Mouse (Mus musculus): ENCODE data around the gene Ano7. TPM values are rescaled to one million over a fixed set of nuclear protein-coding genes. Genes with fewer than 3 reads are reported as not detected.
A peak's percentile ranks its signal among the peaks of the same experiment; 100 is the strongest.

Ano7 gene
- polyA plus RNA-seq (2015; fragmentation: Nextera tagmentation; extraction: Ambion mirVana), result 0.34 and 0.46 TPM in 2 replicates

DNA sequence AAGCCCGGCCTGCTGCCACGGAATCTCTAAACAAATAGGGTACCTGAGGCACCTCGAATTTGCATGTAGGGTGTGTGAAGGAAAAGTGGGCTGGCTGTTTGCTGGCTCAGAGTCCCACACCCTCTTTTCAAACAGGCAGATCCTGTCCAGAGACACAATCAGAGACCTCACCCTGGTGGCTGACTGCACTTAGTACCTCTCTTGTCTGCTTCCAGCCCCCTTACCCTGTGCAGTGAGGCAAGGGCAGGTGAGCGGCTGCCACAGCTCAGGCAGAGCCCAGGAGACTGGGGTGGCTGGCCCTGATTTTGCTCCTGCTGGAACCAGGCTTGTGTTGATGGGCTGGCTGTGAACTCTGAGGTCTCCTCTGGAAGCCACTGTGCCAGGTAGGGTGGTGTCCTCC lies at the start of gene Ano7:
Gene Ano7 (plus strand): TSS at position 266 of the 400 bp plus-strand sequence.
- Histone ChIP-seq H3K4me3 (replicated peaks) (no peak within 1 kb of the TSS), H3K27ac (no peak within 1 kb of the TSS), H3K36me3 (peaks cover 8% of the 10 kb centered on the region; the same call in 1 of the 2 replicates), H3K9me3 (no peaks in the 10 kb centered on the region), H3K4me1 (replicated peaks) (no peaks in the 10 kb centered on the region), H3K27me3 (no peaks in the 10 kb centered on the region), H3K9ac (replicated peaks) (no peak within 1 kb of the TSS), H3K4me2 (replicated peaks) (no peak within 1 kb of the TSS)
- WGBS, result 91% methylated on average over 4 of the region's 4 CpGs
- ATAC-seq, result no peak

DNA sequence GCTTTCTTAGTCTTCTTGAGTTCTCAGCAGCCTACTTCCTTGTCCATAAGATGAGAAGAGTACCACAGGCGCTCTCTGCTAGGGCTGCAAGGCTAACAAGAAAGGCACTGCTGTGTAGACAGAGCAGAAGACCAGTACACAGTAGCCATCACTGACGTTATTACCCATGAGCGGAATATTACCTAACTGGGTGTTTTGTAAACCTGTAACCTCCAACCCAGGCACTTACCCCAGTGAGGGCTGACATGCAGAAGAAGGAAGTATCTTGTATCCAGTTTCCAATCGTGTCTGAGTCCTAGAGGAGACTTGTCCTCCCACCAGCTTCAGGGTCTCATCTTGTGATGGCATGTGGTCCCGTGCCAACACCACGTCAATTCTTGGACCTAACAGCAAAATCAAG lies 49.8 kb upstream of the Ano7 start:
- Histone ChIP-seq H3K4me3 (replicated peaks) (no peak overlapping the region), H3K9me3 (no peaks in the 10 kb centered on the region), H3K36me3 (peaks cover 72% of the 10 kb centered on the region), H3K4me1 (replicated peaks) (no peaks in the 10 kb centered on the region), H3K4me2 (replicated peaks) (no peak overlapping the region), H3K27me3 (no peaks in the 10 kb centered on the region), H3K9ac (replicated peaks) (no peak overlapping the region), H3K27ac (no peak overlapping the region)
- WGBS, result 92% methylated on average over 6 of the region's 6 CpGs
- no peak for ATAC-seq

DNA sequence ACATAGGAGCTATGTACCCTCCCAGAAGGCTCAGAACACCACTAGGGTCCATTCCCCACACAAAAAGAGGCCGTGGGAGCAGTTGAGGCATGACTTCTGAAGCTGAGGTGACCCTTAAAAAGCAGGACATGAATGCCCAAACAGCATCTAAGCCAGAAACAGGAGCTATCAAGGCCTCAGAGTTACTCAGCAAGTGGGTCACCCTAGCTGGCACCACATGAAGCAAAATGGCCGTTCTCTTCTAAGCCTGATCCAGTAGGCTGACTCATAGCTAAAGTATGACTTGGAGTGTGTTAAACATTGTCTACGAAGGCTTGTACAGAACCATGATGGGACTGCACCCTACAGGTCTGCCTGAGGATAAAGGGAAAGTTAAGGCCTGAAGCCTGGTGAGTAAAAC lies 47.3 kb upstream of the Ano7 start:
- H3K9ac ChIP-seq (replicated peaks), result no peak overlapping the region
- ATAC-seq, result no peak
- H3K4me3 ChIP-seq (replicated peaks), result no peak overlapping the region
- H3K9me3 ChIP-seq, result no peaks in the 10 kb centered on the region
- no peak overlapping the region for H3K4me2 ChIP-seq (replicated peaks)
- H3K27ac ChIP-seq, result no peak overlapping the region
- no peaks in the 10 kb centered on the region for H3K4me1 ChIP-seq (replicated peaks)
- peaks cover 56% of the 10 kb centered on the region for H3K36me3 ChIP-seq
- no peaks in the 10 kb centered on the region for H3K27me3 ChIP-seq
- 94% methylated on average over 3 of the region's 3 CpGs for WGBS

DNA sequence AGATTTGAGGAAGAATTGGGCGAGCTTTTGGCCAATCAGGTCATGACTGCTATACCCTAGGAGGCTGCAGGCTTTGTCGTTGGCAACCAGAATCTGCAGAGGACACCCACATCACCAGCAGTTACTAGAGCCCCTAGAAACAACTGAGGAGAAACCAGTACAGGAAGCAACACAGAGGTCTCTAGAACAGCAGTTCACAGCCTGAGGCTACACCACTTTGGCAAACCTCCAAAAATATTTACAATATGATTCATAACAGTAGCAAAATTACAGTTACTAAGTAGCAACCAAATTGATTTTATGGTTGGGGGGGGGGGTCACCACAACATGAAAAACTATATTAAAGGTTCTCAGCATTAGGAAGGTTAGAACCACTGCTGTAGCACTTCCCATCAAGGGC lies 39.1 kb upstream of the Ano7 start:
- Histone ChIP-seq H3K4me2 (replicated peaks) (no peak overlapping the region), H3K9me3 (no peaks in the 10 kb centered on the region), H3K4me3 (replicated peaks) (no peak overlapping the region), H3K4me1 (replicated peaks) (no peaks in the 10 kb centered on the region), H3K36me3 (peaks cover 32% of the 10 kb centered on the region), H3K9ac (replicated peaks) (no peak overlapping the region), H3K27me3 (no peaks in the 10 kb centered on the region), H3K27ac (no peak overlapping the region)
- WGBS, result 82% methylated on average over 2 of the region's 2 CpGs
- ATAC-seq, result no peak

DNA sequence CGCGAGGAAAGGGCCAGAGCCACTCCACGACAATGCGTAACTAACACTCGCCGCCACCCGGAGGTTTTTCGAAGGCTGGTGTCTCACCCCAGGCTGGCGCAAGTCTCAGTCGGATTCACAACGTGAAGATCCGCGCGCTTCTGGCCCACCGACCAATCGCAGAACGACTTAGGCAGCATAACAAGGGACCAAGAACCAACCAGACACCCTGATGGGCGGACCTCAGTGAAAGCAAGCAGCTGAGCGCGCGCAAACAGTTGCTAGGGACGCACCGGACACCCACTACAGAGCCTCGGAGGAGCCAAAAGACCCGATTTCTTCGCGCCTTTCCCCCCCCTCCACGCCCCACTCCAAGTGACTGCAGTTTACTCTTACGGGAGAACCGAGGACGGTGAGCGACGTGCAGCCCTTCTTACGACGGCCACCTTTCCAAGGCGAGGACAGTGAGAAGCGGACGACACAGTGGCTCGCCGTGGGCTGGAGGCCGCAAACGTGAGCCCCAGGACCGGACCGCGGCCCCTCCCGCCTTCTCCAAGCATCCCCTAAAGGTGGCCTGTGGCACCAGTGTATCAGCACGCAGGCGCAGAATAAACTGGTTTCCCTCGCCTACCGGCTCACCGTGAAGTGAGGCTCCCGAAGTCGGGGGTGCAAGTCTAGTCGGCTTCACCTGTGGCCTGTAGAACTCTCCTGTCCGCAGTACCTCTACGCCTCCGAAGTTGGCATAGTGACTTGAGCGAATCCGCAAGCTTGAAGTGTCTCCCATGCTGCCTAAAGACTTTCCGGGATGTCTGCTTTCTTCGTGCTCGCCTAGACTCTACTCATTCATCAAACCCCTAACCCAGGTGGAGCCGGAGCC lies 30.9 kb upstream of the Ano7 start, which contains the start of the genes Ppp1r7 and Pask:
Gene Ppp1r7 (plus strand): TSS at position 207 of the 856 bp plus-strand sequence.
Gene Pask (minus strand): TSS at position 835 of the 856 bp plus-strand sequence.
- H3K27ac ChIP-seq, result peak within 1 kb of the TSS; percentile 67
- no peaks in the 10 kb centered on the region for H3K27me3 ChIP-seq
- peaks cover 15% of the 10 kb centered on the region for H3K36me3 ChIP-seq
- H3K4me1 ChIP-seq (replicated peaks), result peaks cover 27% of the 10 kb centered on the region
- peak within 1 kb of the TSS; percentile 91 for H3K4me2 ChIP-seq (replicated peaks)
- peak; percentile 95 for ATAC-seq
- no peaks in the 10 kb centered on the region for H3K9me3 ChIP-seq
- H3K4me3 ChIP-seq (replicated peaks), result peak within 1 kb of the TSS; percentile 91
- peak within 1 kb of the TSS; percentile 88 for H3K9ac ChIP-seq (replicated peaks)
- WGBS, result under 1% methylated on average over 63 of the region's 63 CpGs

DNA sequence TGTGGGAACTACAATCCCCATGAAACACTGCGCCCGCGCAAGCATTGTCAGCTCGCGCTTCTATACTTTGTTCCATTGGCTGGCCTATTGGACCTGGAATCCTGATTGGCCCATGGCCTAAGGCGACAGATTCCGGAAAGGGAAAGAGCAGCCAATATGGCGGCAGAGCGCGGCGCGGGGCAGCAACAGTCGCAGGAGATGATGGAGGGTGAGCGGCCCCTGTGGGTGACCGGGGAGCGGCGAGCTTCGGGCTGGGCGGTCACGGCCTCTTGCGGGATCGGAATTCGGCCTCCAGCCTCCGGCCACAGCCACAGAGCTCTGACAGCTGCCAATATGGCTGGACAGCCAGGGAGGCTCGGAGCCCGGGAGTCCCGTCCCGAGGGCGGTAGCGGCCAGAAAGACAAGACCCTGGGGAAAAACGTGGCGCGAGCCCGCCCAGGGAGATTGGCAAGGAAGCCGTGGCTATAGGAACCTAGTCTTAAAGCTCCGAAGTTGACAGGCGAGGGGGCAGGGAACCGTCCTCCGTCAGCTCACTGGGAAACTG lies 30.2 kb upstream of the Ano7 start:
- peak overlapping the region; percentile 67 for H3K27ac ChIP-seq
- no peaks in the 10 kb centered on the region for H3K27me3 ChIP-seq
- under 1% methylated on average over 39 of the region's 39 CpGs for WGBS
- H3K36me3 ChIP-seq, result peaks cover 22% of the 10 kb centered on the region
- peak overlapping the region; percentile 91 for H3K4me2 ChIP-seq (replicated peaks)
- H3K4me1 ChIP-seq (replicated peaks), result peaks cover 27% of the 10 kb centered on the region
- peak overlapping the region; percentile 91 for H3K4me3 ChIP-seq (replicated peaks)
- ATAC-seq, result peak; percentile 98
- H3K9ac ChIP-seq (replicated peaks), result peak overlapping the region; percentile 88
- no peaks in the 10 kb centered on the region for H3K9me3 ChIP-seq

DNA sequence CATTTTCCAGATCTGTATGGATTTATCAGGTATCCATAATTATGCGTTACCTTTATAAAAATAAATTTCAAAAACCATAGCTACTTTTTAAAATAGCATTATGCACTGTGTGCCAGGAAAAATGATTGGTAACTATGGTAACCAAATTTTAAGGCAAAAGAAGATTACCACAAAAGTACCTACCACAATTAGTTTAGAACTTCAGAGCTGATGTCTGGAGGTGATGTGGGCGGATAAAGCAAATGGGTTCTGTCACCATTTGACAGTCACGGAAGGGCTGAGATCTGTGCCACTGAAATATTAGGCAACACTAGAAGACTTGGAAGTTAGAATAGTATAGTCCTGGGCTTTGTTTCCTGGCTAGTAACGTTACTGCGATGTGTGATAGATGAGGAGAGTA lies 26.6 kb upstream of the Ano7 start:
- Histone ChIP-seq H3K9me3 (no peaks in the 10 kb centered on the region), H3K4me3 (replicated peaks) (no peak overlapping the region), H3K4me1 (replicated peaks) (peaks cover 11% of the 10 kb centered on the region), H3K27ac (no peak overlapping the region), H3K27me3 (no peaks in the 10 kb centered on the region), H3K9ac (replicated peaks) (no peak overlapping the region), H3K4me2 (replicated peaks) (no peak overlapping the region), H3K36me3 (peaks cover 51% of the 10 kb centered on the region)
- ATAC-seq, result no peak
- WGBS, result 94% methylated on average over 5 of the region's 5 CpGs

DNA sequence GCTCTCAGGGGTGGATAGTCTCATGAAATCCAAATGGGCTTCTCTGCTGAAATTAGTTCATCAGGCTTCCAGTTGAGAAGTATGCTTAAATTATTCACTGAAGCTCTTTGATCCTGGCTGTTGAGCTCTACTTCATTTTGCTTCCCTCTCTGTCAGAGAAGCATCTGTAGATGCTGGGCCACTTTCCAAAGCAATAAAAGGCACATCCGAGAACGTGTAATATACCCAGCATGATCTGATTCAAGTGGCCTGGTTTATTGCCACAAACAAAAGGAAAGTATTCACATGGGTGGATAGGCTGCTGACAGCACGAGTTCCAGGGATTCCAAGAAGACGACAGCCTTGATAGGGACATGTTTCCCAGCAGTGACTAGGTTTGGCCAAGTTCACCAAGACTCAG lies 24.0 kb upstream of the Ano7 start:
- Histone ChIP-seq H3K9ac (replicated peaks) (no peak overlapping the region), H3K4me3 (replicated peaks) (no peak overlapping the region), H3K4me2 (replicated peaks) (no peak overlapping the region), H3K27me3 (no peaks in the 10 kb centered on the region), H3K27ac (no peak overlapping the region), H3K9me3 (no peaks in the 10 kb centered on the region), H3K36me3 (peaks cover 77% of the 10 kb centered on the region), H3K4me1 (replicated peaks) (peaks cover under 1% of the 10 kb centered on the region)
- WGBS, result 79% methylated on average over 4 of the region's 4 CpGs
- ATAC-seq, result no peak

DNA sequence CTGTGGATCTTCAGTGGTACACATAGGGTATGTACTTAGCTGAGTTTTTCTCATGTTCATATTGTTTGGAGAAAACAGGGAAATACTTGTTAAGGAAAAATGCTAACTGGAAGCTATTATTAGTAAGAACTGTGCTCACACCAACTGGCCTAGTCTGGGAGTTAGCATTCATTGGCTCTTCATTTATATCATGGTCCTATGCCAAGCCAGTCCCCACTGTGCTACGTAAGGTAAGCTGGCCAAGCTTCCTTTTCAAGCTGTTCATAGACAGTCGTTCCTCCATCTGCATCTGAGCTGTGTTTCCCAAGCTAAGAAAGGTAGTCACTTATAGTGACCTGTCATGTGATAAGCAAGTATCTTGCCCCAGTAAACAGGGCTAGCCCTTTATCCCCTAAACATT lies 21.0 kb upstream of the Ano7 start:
- Histone ChIP-seq H3K27me3 (no peaks in the 10 kb centered on the region), H3K9ac (replicated peaks) (no peak overlapping the region), H3K27ac (no peak overlapping the region), H3K36me3 (peaks cover 90% of the 10 kb centered on the region), H3K4me2 (replicated peaks) (no peak overlapping the region), H3K4me1 (replicated peaks) (no peaks in the 10 kb centered on the region), H3K4me3 (replicated peaks) (no peak overlapping the region), H3K9me3 (no peaks in the 10 kb centered on the region)
- 87% methylated on average over 2 of the region's 2 CpGs for WGBS
- no peak for ATAC-seq

DNA sequence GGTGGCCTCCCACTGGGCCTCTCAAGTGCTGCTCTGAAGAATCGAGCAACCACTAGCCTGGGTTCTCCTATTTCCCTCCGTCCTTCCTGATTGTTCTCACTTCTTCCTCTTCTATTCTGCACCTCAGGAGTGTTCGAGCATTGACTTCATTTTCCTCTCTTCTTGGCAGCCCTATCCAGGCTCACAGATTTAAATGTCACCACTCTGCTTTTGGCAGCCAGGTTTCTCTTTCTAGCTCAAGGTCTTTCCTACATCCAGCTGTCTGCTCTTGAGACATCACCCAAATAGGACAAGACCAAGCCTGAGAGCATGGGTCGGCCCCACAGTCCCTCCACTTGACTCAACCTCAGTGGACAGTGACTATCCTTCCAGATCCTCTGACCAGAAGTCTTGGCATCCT lies 11.1 kb upstream of the Ano7 start:
- WGBS, result 85% methylated on average over 4 of the region's 4 CpGs
- H3K4me2 ChIP-seq (replicated peaks), result no peak overlapping the region

DNA sequence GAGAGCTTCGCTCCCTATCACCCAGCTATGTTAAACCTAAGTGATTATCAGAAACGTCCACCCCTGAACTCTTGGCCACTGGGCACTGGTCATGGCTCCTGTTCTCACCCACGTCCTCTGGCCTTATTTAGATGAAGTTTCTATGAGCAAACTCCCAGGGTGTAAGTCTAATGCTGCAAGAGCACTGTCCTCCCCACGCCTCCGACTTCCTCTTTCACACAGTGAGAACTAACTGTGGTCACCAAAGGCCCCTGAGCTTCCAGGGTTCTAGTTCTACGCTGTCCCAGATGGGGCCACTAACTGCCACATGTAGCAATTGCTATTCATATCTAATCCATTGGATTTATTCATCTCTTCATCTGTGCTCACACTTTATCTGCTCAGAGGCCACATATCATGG lies 8.1 kb upstream of the Ano7 start:
- no peak overlapping the region for H3K9ac ChIP-seq (replicated peaks)
- H3K36me3 ChIP-seq, result peaks cover 80% of the 10 kb centered on the region
- no peak overlapping the region for H3K27ac ChIP-seq
- 95% methylated on average over 6 of the region's 6 CpGs for WGBS
- ATAC-seq, result no peak
- no peaks in the 10 kb centered on the region for H3K27me3 ChIP-seq
- no peaks in the 10 kb centered on the region for H3K9me3 ChIP-seq
- no peaks in the 10 kb centered on the region for H3K4me1 ChIP-seq (replicated peaks)
- no peak overlapping the region for H3K4me2 ChIP-seq (replicated peaks)
- no peak overlapping the region for H3K4me3 ChIP-seq (replicated peaks)

More for the DNA sequence above, 11.1 kb upstream of the Ano7 start:
- Histone ChIP-seq H3K4me1 (replicated peaks) (no peaks in the 10 kb centered on the region), H3K36me3 (peaks cover 93% of the 10 kb centered on the region), H3K4me3 (replicated peaks) (no peak overlapping the region), H3K9me3 (no peaks in the 10 kb centered on the region), H3K27me3 (no peaks in the 10 kb centered on the region), H3K9ac (replicated peaks) (no peak overlapping the region), H3K27ac (no peak overlapping the region)
- ATAC-seq, result no peak

DNA sequence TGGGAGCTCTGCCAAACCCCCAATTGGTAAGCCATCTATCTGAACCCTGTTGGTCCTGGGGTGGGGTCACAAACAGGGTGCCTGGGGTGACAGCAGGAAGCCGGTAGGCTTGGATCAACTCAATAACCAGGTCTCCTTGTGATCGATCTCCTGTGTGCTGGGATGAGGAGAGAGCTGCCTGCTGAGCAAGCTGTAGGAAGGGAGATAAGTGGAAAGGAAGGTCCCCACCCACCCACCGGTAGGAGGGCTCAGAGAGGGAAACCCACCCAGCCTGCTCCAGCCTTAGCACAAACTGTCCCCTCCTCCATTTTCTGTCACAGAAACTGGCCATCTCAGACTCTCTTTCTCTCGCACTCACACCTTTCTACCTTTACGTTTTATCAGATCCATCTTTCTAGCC lies 3.6 kb downstream of the Ano7 start:
- Histone ChIP-seq H3K27me3 (no peaks in the 10 kb centered on the region), H3K27ac (no peak overlapping the region), H3K4me2 (replicated peaks) (no peak overlapping the region), H3K4me3 (replicated peaks) (no peak overlapping the region), H3K9me3 (no peaks in the 10 kb centered on the region), H3K36me3 (no peaks in the 10 kb centered on the region), H3K9ac (replicated peaks) (no peak overlapping the region), H3K4me1 (replicated peaks) (no peaks in the 10 kb centered on the region)
- 80% methylated on average over 5 of the region's 5 CpGs for WGBS
- no peak for ATAC-seq
